Comparison of ENCODE assay signal across 8 mouse cellular contexts in genomic region chr4:41124180-41124951, GRCm38 (mm10). TPM values are rescaled to one million over a fixed set of nuclear protein-coding genes. Genes with fewer than 3 reads are reported as not detected.
DNase-seq lines count a peak whose midpoint lies in the region; ATAC-seq and TF ChIP-seq lines count a peak whose summit lies in the region.

Gene Nol6, minus strand, starts transcription at chr4:41124455.

- ATAC-seq in activated CD4-positive, CD25-positive, alpha-beta regulatory T cell, adult 4 months: peak; percentile 100

- peak within 1 kb of the TSS; percentile 47 for H3K4me3 ChIP-seq in cortical plate, adult 2 months (ENCODE audit: insufficient read depth, low read length)
- H3K4me3 ChIP-seq in megakaryocyte, embryonic 14.5 days (replicated peaks): peak within 1 kb of the TSS; percentile 94

- no peak for TF ChIP-seq CTCF in cortical plate, adult 2 months (IDR thresholded peaks at IDR 0.05; ENCODE audit: extremely low read depth, insufficient read depth, low read length)

- no peaks in the 10 kb centered on the region for H3K9me3 ChIP-seq in megakaryocyte, embryonic 14.5 days

- H3K36me3 ChIP-seq in megakaryocyte, embryonic 14.5 days (replicated peaks; ENCODE audit: low read length): peaks cover 40% of the 10 kb centered on the region

- TF ChIP-seq POLR2A in cortical plate, adult 2 months (IDR thresholded peaks at IDR 0.05; ENCODE audit: extremely low read depth, insufficient read depth, low read length): peak; percentile 60; the same call in 1 of the 2 replicates

- H3K27me3 ChIP-seq in megakaryocyte, embryonic 14.5 days (replicated peaks): no peaks in the 10 kb centered on the region

- no peaks in the 10 kb centered on the region for H3K4me1 ChIP-seq in cortical plate, adult 2 months (ENCODE audit: control insufficient read depth, insufficient read depth, low read length)
- peaks cover 13% of the 10 kb centered on the region for H3K4me1 ChIP-seq in megakaryocyte, embryonic 14.5 days

- H3K27ac ChIP-seq in cortical plate, adult 2 months (ENCODE audit: insufficient read depth, low read length): no peak within 1 kb of the TSS

- DNase-seq in gastrocnemius, adult 8-10 months (ENCODE audit: low spot score in 2 of 2): peak; percentile 97 to 98
- DNase-seq in hindlimb bud, embryonic 11.5 days (ENCODE audit: extremely low spot score, low read depth, low spot score): peak; percentile 97
- peak; percentile 93 to 99 for DNase-seq in left cerebral cortex, adult 8-10 months (ENCODE audit: low spot score in 2 of 2)
- DNase-seq in right cerebral cortex, postnatal 10 days (ENCODE audit: low spot score in 2 of 2): peak; percentile 99 to 100
- DNase-seq in urinary bladder, postnatal 25 days (ENCODE audit: low spot score): peak; percentile 91

RNA-seq across cellular contexts. Expression of gene Nol6, which starts in this region (rescaled TPM):
- polyA plus RNA-seq in activated CD4-positive, CD25-positive, alpha-beta regulatory T cell, adult 4 months (2017; shearing (Covaris generic)): 10 to 100 TPM; 11.8 to 19.0 TPM
- 71.1 and 73.4 TPM in 2 replicates for polyA plus RNA-seq in cortical plate, adult 2 months (2012; rRNA removed)
- total RNA-seq in gastrocnemius, adult 8-10 months (2022): 10 to 100 TPM; 16.4 to 20.9 (median 17.8) TPM
- total RNA-seq in left cerebral cortex, adult 8-10 months (2022): 10 to 100 TPM; 90.4 to 97.6 (median 95.2) TPM
- 22.2 and 35.2 TPM in 2 replicates for polyA plus RNA-seq in megakaryocyte, embryonic 14.5 days (2012; ENCODE audit: insufficient read depth, low replicate concordance)

Comparison
In these comparisons a context has a peak if more than half of its experiments do, and no peak if none do; other contexts are left out.
1. RNA of gene Nol6 (total RNA-seq): 90.4 to 97.6 TPM in left cerebral cortex, adult 8-10 months; 16.4 to 20.9 TPM in gastrocnemius, adult 8-10 months; every median in the first group is over 4 times any median in the second.
2. Peak in every context shown above with its lines, with median percentiles within 50 percentile points of each other: DNase-seq.